Mouse (Mus musculus) heart, embryonic 16.5 days (tissue): Measurements from ENCODE around the gene Slc17a9. TPM values are rescaled to one million over a fixed set of nuclear protein-coding genes. Genes with fewer than 3 reads are reported as not detected.

Experiments used
- ATAC-seq: fragments of 200-750 bp; cut with Nextera tagmentation; replicated peaks from 2 replicates; pipeline ENCODE4 v1.8.0; 2017; ENCODE audit warnings: moderate number of reproducible peaks; ENCODE audit not compliant: insufficient read depth, low FRiP score; ENCODE audit errors: extremely low read depth
- H3K27ac ChIP-seq: fragments of 300-500 bp; sonication (generic); 2 replicates; pipeline ENCODE4 v1.5.1; 2014; ENCODE audit warnings: mild to moderate bottlenecking, low read length, control low read depth, moderate library complexity
- H3K27me3 ChIP-seq: fragments of 300-500 bp; sonication (generic); 2 replicates; pipeline ENCODE4 v1.6.1; 2014; ENCODE audit warnings: low read length, mixed read lengths; ENCODE audit not compliant: control insufficient read depth, insufficient read depth
- H3K36me3 ChIP-seq: fragments of 300-500 bp; sonication (generic); 2 replicates; pipeline ENCODE4 v1.6.1; 2014; ENCODE audit not compliant: control insufficient read depth, insufficient read depth
- H3K4me1 ChIP-seq: fragments of 300-500 bp; sonication (generic); 2 replicates; pipeline ENCODE4 v1.6.1; 2014; ENCODE audit warnings: low read length, mixed read lengths; ENCODE audit not compliant: control insufficient read depth, insufficient read depth
- H3K4me2 ChIP-seq: fragments of 300-500 bp; sonication (generic); 2 replicates; pipeline ENCODE4 v1.6.1; 2014; ENCODE audit warnings: low read depth, mild to moderate bottlenecking, control low read depth, low read length
- H3K4me3 ChIP-seq: fragments of 300-500 bp; sonication (generic); 2 replicates; pipeline ENCODE4 v1.5.1; 2014; ENCODE audit warnings: mild to moderate bottlenecking, control low read depth, low read length
- H3K9ac ChIP-seq: fragments of 300-500 bp; sonication (generic); 2 replicates; pipeline ENCODE4 v1.6.1; 2014; ENCODE audit warnings: low read length, control low read depth
- H3K9me3 ChIP-seq: fragments of 300-500 bp; sonication (generic); replicated peaks from 2 replicates; pipeline ENCODE4 v1.6.1; 2016; ENCODE audit warnings: low read length; ENCODE audit not compliant: control insufficient read depth
- WGBS: fragments of 180-500 bp; shearing (Covaris S2); extraction: QIAGEN DNeasy Blood & Tissue Kit; methylation state at CpG from one replicate; pipeline ENCODE4 v1.1.7; 2014; 5-methylcytosine and 5-hydroxymethylcytosine counted together
- polyA plus RNA-seq: library from polyadenylated mRNA; unstranded; fragments of >200 nt; fragmentation: Nextera tagmentation; extraction: Ambion mirVana; gene quantifications from 2 replicates; pipeline ENCODE4 v1.2.1, GENCODE M21; 2015

Slc17a9 gene
- polyA plus RNA-seq, result 1.4 and 1.7 TPM in 2 replicates

- H3K4me2 ChIP-seq, result peak within 1 kb of the TSS; percentile 66
- H3K4me3 ChIP-seq, result peak within 1 kb of the TSS; percentile 35
- no peaks in the 10 kb centered on the region for H3K27me3 ChIP-seq
- peak within 1 kb of the TSS; percentile 59 for H3K9ac ChIP-seq
- peak; percentile 62 for ATAC-seq
- H3K36me3 ChIP-seq, result peaks cover 28% of the 10 kb centered on the region
- no peaks in the 10 kb centered on the region for H3K9me3 ChIP-seq
- H3K27ac ChIP-seq, result no peak within 1 kb of the TSS
- H3K4me1 ChIP-seq, result peaks cover 8% of the 10 kb centered on the region
- WGBS, result 5% methylated on average over 18 of the region's 18 CpGs
Measured at GRCm38 (mm10) chr2:180724585-180725413, at the start of gene Slc17a9. TSS of gene Slc17a9 (plus strand) at chr2:180725263.

- WGBS, result 87% methylated on average over 2 of the region's 2 CpGs
- Histone ChIP-seq H3K27ac (no peak overlapping the region), H3K27me3 (no peaks in the 10 kb centered on the region), H3K36me3 (peaks cover 32% of the 10 kb centered on the region), H3K4me3 (no peak overlapping the region), H3K9me3 (no peaks in the 10 kb centered on the region), H3K4me2 (no peak overlapping the region), H3K9ac (no peak overlapping the region), H3K4me1 (no peaks in the 10 kb centered on the region)
- no peak for ATAC-seq
Measured at GRCm38 (mm10) chr2:180676706-180677105, 48.4 kb upstream of the Slc17a9 start.

GRCm38 (mm10) chr2:180678609-180679140, 46.4 kb upstream of the Slc17a9 start:
- Histone ChIP-seq H3K36me3 (peaks cover 33% of the 10 kb centered on the region), H3K4me2 (no peak overlapping the region), H3K27ac (no peak overlapping the region)

GRCm38 (mm10) chr2:180681225-180681624, 43.8 kb upstream of the Slc17a9 start:
- no peak overlapping the region for H3K27ac ChIP-seq
- WGBS, result 56% methylated on average over 2 of the region's 2 CpGs
- ATAC-seq, result no peak
- no peaks in the 10 kb centered on the region for H3K9me3 ChIP-seq
- H3K36me3 ChIP-seq, result peaks cover 46% of the 10 kb centered on the region
- H3K27me3 ChIP-seq, result no peaks in the 10 kb centered on the region
- no peak overlapping the region for H3K4me3 ChIP-seq
- H3K4me1 ChIP-seq, result no peaks in the 10 kb centered on the region
- H3K9ac ChIP-seq, result no peak overlapping the region
- H3K4me2 ChIP-seq, result no peak overlapping the region

More at GRCm38 (mm10) chr2:180678609-180679140, 46.4 kb upstream of the Slc17a9 start:
- Histone ChIP-seq H3K27me3 (no peaks in the 10 kb centered on the region), H3K4me3 (no peak overlapping the region), H3K4me1 (no peaks in the 10 kb centered on the region), H3K9ac (no peak overlapping the region), H3K9me3 (no peaks in the 10 kb centered on the region)
- peak; percentile 59 for ATAC-seq
- WGBS, result 24% methylated on average over 4 of the region's 4 CpGs

GRCm38 (mm10) chr2:180683524-180683923, 41.5 kb upstream of the Slc17a9 start:
- no peak overlapping the region for H3K4me2 ChIP-seq
- H3K9me3 ChIP-seq, result no peaks in the 10 kb centered on the region
- peaks cover 65% of the 10 kb centered on the region for H3K36me3 ChIP-seq
- no peak overlapping the region for H3K9ac ChIP-seq
- H3K4me1 ChIP-seq, result no peaks in the 10 kb centered on the region
- WGBS, result 86% methylated on average over 2 of the region's 2 CpGs
- H3K27me3 ChIP-seq, result no peaks in the 10 kb centered on the region
- no peak overlapping the region for H3K27ac ChIP-seq
- no peak overlapping the region for H3K4me3 ChIP-seq
- ATAC-seq, result no peak

GRCm38 (mm10) chr2:180684031-180684430, 41.0 kb upstream of the Slc17a9 start:
- H3K27ac ChIP-seq, result no peak overlapping the region
- no peak overlapping the region for H3K9ac ChIP-seq
- H3K9me3 ChIP-seq, result no peaks in the 10 kb centered on the region
- H3K4me3 ChIP-seq, result no peak overlapping the region
- no peak overlapping the region for H3K4me2 ChIP-seq
- peaks cover 70% of the 10 kb centered on the region for H3K36me3 ChIP-seq
- no peaks in the 10 kb centered on the region for H3K4me1 ChIP-seq
- no peak for ATAC-seq
- 54% methylated on average over 4 of the region's 4 CpGs for WGBS
- H3K27me3 ChIP-seq, result no peaks in the 10 kb centered on the region

- H3K4me3 ChIP-seq, result no peak overlapping the region
- peaks cover 54% of the 10 kb centered on the region for H3K36me3 ChIP-seq
- H3K4me1 ChIP-seq, result peaks cover 17% of the 10 kb centered on the region
- no peak for ATAC-seq
- H3K27ac ChIP-seq, result no peak overlapping the region
- 80% methylated on average over 5 of the region's 5 CpGs for WGBS
- H3K27me3 ChIP-seq, result no peaks in the 10 kb centered on the region
- H3K9me3 ChIP-seq, result no peaks in the 10 kb centered on the region
- H3K4me2 ChIP-seq, result no peak overlapping the region
- no peak overlapping the region for H3K9ac ChIP-seq
Measured at GRCm38 (mm10) chr2:180689841-180690240, 35.2 kb upstream of the Slc17a9 start.

GRCm38 (mm10) chr2:180692630-180693029, 32.4 kb upstream of the Slc17a9 start:
- H3K27ac ChIP-seq, result peak overlapping the region; percentile 64
- H3K4me1 ChIP-seq, result peaks cover 30% of the 10 kb centered on the region
- peak overlapping the region; percentile 14; the same call in 1 of the 2 replicates for H3K4me3 ChIP-seq
- H3K9ac ChIP-seq, result peak overlapping the region; percentile 3; the same call in 1 of the 2 replicates
- WGBS, result 0% methylated on average over 1 of the region's 1 CpGs
- peak overlapping the region; percentile 43 for H3K4me2 ChIP-seq
- no peaks in the 10 kb centered on the region for H3K27me3 ChIP-seq
- peak; percentile 78 for ATAC-seq
- H3K36me3 ChIP-seq, result peaks cover 30% of the 10 kb centered on the region
- no peaks in the 10 kb centered on the region for H3K9me3 ChIP-seq

- H3K36me3 ChIP-seq, result peaks cover 6% of the 10 kb centered on the region; the same call in 1 of the 2 replicates
- H3K9me3 ChIP-seq, result no peaks in the 10 kb centered on the region
- H3K4me3 ChIP-seq, result no peak overlapping the region
- no peak overlapping the region for H3K4me2 ChIP-seq
- no peak overlapping the region for H3K27ac ChIP-seq
- ATAC-seq, result no peak
- WGBS, result 66% methylated on average over 2 of the region's 2 CpGs
- peaks cover 42% of the 10 kb centered on the region for H3K4me1 ChIP-seq
- no peaks in the 10 kb centered on the region for H3K27me3 ChIP-seq
- no peak overlapping the region for H3K9ac ChIP-seq
Measured at GRCm38 (mm10) chr2:180695176-180695575, 29.9 kb upstream of the Slc17a9 start.
